Mouse (Mus musculus) spleen, adult 2 months (tissue): Measurements from ENCODE around the gene Fam71d.

Experiments used
- CTCF ChIP-seq: fragments of 200-500 bp; IDR thresholded peaks from 2 replicates; pipeline ENCODE4 v1.5.1; 2011; ENCODE audit warnings: mild to moderate bottlenecking, inconsistent platforms; ENCODE audit not compliant: insufficient read depth, insufficient read length, insufficient replicate concordance; ENCODE audit errors: extremely low read depth
- POLR2A ChIP-seq: fragments of 200-500 bp; IDR thresholded peaks from 2 replicates; pipeline ENCODE4 v1.6.1; 2011; ENCODE audit warnings: low read depth, low read length, inconsistent platforms

GRCm38 (mm10) chr12:78773211-78773610, 81.9 kb downstream of the Fam71d start:
- TF ChIP-seq CTCF = no peak
- no peak for TF ChIP-seq POLR2A
